23 mouse cellular contexts compared by ENCODE assay signal in the genomic region with DNA sequence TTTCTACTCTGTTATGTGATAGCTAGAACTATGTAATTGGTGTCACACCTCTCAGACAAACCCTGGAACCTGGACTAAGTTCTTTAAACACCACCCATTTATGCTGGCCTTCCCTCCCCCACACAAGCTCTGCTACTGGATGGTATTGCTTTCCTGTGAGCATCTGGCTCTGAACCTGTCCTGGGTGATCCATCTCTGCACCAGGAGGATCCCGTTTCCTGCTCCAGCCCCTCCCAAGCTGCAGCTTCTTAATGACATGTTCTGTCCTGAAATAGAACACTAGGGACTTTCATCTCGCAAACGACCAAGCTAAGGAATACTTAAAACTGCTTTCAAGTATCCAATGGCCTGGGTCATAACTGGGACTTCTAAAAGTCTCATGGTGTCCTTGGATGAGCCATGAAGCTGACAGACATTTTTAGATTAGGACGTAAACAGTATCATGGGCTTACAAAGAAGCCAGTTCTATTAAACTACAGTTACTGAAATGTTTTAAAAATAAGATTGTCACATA.
A peak's percentile ranks its signal among the peaks of the same experiment; 100 is the strongest.
DNase-seq lines count a peak whose midpoint lies in the region; ATAC-seq lines count a peak whose summit lies in the region.
"Had no signal": no experiment of that assay in that cellular context is flagged by ENCODE, and none has a peak within 500 bp of the region (broad histone marks: within the 10 kb centered on the region; RNA-seq: fewer than 3 reads in every experiment).

No protein-coding gene starts in this region.

- H3K27me3 ChIP-seq in kidney, embryonic 14.5 days (ENCODE audit: control insufficient read depth, insufficient read depth, low read length) = no peaks in the 10 kb centered on the region
- H3K27me3 ChIP-seq: embryonic facial prominence, embryonic 12.5 days; heart, embryonic 12.5 days; limb, embryonic 15.5 days; liver, embryonic 13.5 days had no signal

- no peak overlapping the region for H3K4me3 ChIP-seq in kidney, embryonic 14.5 days (ENCODE audit: low read length)
- H3K4me3 ChIP-seq: embryonic facial prominence, embryonic 12.5 days; heart, adult 2 months; heart, embryonic 12.5 days; limb, embryonic 10.5 days; limb, embryonic 15.5 days; liver, embryonic 13.5 days had no signal

- WGBS in kidney, embryonic 14.5 days = 26% methylated on average over 4 of the region's 4 CpGs

- H3K9ac ChIP-seq in kidney, embryonic 14.5 days (ENCODE audit: low read depth, low read length) = no peak overlapping the region
- H3K9ac ChIP-seq: embryonic facial prominence, embryonic 12.5 days; heart, embryonic 12.5 days; hindbrain, embryonic 14.5 days; limb, embryonic 15.5 days; liver, embryonic 13.5 days; lung, embryonic 14.5 days had no signal

- no peaks in the 10 kb centered on the region for H3K36me3 ChIP-seq in kidney, embryonic 14.5 days (ENCODE audit: control insufficient read depth, insufficient read depth, low read length)
- H3K36me3 ChIP-seq: embryonic facial prominence, embryonic 12.5 days; heart, embryonic 12.5 days; limb, embryonic 10.5 days; limb, embryonic 15.5 days; liver, embryonic 13.5 days had no signal

- no peak overlapping the region for H3K4me2 ChIP-seq in kidney, embryonic 14.5 days (replicated peaks; ENCODE audit: low read depth, low read length)
- H3K4me2 ChIP-seq: embryonic facial prominence, embryonic 12.5 days; heart, embryonic 12.5 days; hindbrain, embryonic 14.5 days; limb, embryonic 15.5 days; liver, embryonic 13.5 days; lung, embryonic 14.5 days had no signal

- H3K4me1 ChIP-seq in kidney, embryonic 14.5 days (ENCODE audit: control insufficient read depth, insufficient read depth, low read length) = no peaks in the 10 kb centered on the region
- H3K4me1 ChIP-seq: embryonic facial prominence, embryonic 12.5 days; heart, embryonic 12.5 days; limb, embryonic 10.5 days; limb, embryonic 15.5 days; liver, embryonic 13.5 days had no signal

- H3K9me3 ChIP-seq in kidney, embryonic 14.5 days (ENCODE audit: control insufficient read depth, low read length) = no peaks in the 10 kb centered on the region
- H3K9me3 ChIP-seq: embryonic facial prominence, embryonic 12.5 days; heart, embryonic 12.5 days; limb, embryonic 10.5 days; limb, embryonic 15.5 days; liver, embryonic 13.5 days had no signal

- peak; percentile 90 for ATAC-seq in kidney, embryonic 14.5 days (ENCODE audit: low FRiP score, low TSS enrichment)
- ATAC-seq: forebrain, embryonic 14.5 days; intestine, postnatal 0 days had no signal

- DNase-seq in gastrocnemius, adult 18-20 months (ENCODE audit: low spot score) = peak; percentile 74
- DNase-seq in gastrocnemius, postnatal 10 days = no peak
- DNase-seq in kidney, postnatal 4 days = no peak
- DNase-seq in lung, postnatal 25 days (ENCODE audit: low spot score) = peak; percentile 15
- DNase-seq in lung, postnatal 14 days = no peak
- DNase-seq in adipocyte (ENCODE audit: low spot score) = no peak
- DNase-seq: adrenal gland, adult 2 months; cerebellum, adult 8-10 months; cerebellum, postnatal 25 days; heart, adult 2 months; layer of hippocampus, adult 9-11 months; liver, embryonic 13.5 days; lung, embryonic 14.5 days; midbrain, embryonic 14.5 days; thymus, postnatal 4 days had no signal

- no peak overlapping the region for H3K27ac ChIP-seq in kidney, embryonic 14.5 days (ENCODE audit: low read depth, low read length)
- H3K27ac ChIP-seq: embryonic facial prominence, embryonic 12.5 days; heart, adult 2 months; hindbrain, embryonic 14.5 days; limb, embryonic 10.5 days; limb, embryonic 15.5 days; liver, embryonic 13.5 days had no signal

Comparison
In these comparisons a context has a peak if more than half of its experiments do, and no peak if none do; other contexts are left out.
1. DNase-seq: peak in gastrocnemius, adult 18-20 months (single experiment) and lung, postnatal 25 days (single experiment); none in gastrocnemius, postnatal 10 days (single experiment), kidney, postnatal 4 days (0 of 2), lung, postnatal 14 days (single experiment) and adipocyte (single experiment).